Mouse (Mus musculus) ES-E14 (cell line): ENCODE measurements around the gene Ell.

Experiments used
- MAFK ChIP-seq: IDR thresholded peaks from 2 replicates; pipeline ENCODE4 v1.6.1; 2014; ENCODE audit warnings: mild to moderate bottlenecking, low read depth, low read length, inconsistent platforms; ENCODE audit not compliant: insufficient read depth
- ZC3H11A ChIP-seq: IDR thresholded peaks from 2 replicates; pipeline ENCODE4 v1.6.1; 2012; ENCODE audit warnings: low read depth, mild to moderate bottlenecking, inconsistent platforms, low read length, borderline replicate concordance

DNA sequence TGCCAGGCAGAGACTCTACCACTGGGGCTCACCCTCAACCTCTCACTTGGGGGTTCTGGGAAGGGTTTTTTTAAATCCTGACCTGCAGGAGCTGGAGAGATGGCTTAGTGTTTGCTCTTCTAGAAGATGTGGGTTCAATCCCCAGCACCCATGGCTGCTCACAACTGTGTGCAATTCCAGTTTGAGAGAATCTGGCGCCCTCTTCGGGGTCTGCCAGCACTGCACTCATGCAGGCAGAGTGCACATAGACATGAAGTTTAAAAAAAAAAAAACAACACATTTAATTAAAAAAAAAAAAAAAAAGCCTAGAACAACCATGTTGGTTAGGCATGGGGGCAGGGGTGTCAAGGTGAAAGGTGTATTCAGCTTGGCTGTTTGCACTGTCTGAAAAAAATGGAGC is 8.9 kb upstream of the Ell start:
- no peak for TF ChIP-seq MAFK
- no peak for TF ChIP-seq ZC3H11A
